Mouse (Mus musculus): ENCODE data around the gene Auts2.

Auts2 gene

DNA sequence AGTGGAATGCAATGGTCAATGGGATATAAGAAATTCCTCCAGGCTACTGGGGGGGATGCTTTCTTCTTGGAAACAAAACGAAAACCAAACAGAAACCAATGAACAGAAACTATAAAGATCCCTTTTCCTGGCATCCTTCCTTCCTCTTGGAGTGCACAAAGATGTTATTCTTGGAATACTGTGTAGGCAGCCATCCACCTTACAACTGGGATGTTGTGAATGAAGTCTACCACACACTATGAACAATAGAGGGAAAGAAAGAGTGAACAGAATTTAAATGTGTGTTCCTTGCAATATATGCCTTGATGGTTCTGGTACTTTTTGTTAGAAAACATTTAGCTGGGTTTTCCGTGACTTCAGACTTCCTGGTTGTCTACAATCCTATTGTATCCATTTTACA is 236.1 kb downstream of the Auts2 start:
- DNase-seq, result no peak

GRCm38 (mm10) chr5:132305354-132305934 is 237.7 kb downstream of the Auts2 start:
- DNase-seq, result peak; percentile 44

- no peak for DNase-seq
Observed at GRCm38 (mm10) chr5:132302778-132303177, 240.4 kb downstream of the Auts2 start.

- no peak for DNase-seq
Observed at GRCm38 (mm10) chr5:132300794-132301193, 242.3 kb downstream of the Auts2 start.

GRCm38 (mm10) chr5:132299716-132300115 is 243.4 kb downstream of the Auts2 start:
- peak; percentile 16 for DNase-seq

DNA sequence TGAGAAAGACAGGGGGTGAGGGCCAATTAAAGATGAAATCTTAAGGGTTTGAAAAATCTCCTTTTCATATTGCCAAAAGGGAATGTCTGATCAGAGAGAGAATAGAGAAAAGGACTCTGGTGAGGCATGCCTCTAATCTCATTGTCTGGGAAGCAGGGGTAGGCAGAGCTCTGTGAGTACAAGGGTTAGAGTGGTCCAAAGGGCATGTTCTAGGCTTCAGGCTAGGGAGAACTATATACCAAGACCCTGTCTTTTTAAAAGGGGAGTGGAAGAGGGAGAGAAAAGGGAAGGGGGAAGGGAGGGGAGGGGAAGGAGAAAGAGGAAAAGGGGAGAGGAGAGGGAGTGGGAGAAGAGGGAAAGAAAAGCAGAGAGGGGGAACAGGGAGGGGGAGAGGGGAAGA is 244.1 kb downstream of the Auts2 start:
- no peak for DNase-seq

GRCm38 (mm10) chr5:132297309-132297708 is 245.8 kb downstream of the Auts2 start:
- no peak for DNase-seq

GRCm38 (mm10) chr5:132294469-132294868 is 248.7 kb downstream of the Auts2 start:
- no peak for DNase-seq

- DNase-seq, result no peak
Observed at GRCm38 (mm10) chr5:132292932-132293331, 250.2 kb downstream of the Auts2 start.

DNA sequence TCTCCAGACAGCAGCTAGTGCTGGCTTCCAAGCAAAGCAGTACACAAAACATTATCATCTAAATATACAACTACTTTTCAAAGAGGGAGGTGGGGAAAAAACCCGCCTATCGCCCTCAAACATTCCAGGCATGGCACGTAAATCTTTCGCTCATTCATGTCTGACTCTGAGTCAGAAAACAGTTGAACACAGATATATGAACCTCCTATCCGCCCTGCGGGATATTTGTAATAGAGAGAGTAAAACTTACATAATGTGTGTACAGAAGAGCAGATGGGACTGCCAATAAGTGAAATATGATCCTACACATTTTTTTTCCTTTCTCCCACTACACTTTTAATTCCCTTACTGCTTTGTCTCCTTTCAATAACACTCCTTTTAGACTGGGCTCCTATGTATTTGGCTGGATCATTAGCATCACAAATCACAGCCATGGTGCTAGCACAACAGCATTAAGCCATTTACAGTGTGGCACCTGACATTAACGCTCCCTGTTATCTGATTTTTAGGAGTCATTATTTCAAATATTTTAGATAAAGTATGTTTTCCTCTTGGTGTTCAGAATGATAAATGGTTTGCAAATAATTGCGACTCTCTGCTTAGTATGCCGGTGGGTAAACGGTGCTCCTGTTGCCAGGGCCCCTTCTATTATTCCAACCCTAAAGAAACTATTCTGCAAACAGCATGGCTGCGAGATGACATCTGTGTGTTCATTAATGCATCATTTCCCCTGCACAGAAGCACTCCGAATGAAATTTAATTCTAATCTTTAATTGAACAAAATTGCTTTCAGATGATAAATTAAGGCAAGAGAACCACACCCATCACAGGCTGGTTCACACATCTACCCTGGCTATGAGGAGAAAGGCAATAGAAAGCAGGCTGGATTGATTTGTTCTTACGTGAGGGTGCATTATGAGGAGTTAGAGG is 252.3 kb downstream of the Auts2 start:
- no peak for DNase-seq

DNA sequence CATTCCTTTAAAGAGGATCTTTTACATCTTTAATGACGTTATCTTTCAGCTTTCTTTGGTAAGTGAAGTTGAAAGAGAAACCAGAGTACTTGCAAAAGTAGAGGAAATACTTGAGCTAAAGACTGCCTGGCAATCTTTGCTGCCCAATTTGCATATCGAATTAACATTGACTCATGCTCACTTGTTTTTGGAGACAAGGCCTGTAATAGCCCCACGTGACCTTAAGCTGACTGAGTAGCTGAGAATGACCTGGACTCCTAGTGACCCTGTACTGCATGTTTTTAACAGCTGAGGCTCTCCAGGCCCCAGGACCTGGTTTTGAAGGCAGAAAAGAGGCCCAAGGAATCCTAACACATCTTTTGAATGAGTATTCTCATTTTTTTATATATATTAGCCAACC is 259.4 kb downstream of the Auts2 start:
- no peak for DNase-seq

DNA sequence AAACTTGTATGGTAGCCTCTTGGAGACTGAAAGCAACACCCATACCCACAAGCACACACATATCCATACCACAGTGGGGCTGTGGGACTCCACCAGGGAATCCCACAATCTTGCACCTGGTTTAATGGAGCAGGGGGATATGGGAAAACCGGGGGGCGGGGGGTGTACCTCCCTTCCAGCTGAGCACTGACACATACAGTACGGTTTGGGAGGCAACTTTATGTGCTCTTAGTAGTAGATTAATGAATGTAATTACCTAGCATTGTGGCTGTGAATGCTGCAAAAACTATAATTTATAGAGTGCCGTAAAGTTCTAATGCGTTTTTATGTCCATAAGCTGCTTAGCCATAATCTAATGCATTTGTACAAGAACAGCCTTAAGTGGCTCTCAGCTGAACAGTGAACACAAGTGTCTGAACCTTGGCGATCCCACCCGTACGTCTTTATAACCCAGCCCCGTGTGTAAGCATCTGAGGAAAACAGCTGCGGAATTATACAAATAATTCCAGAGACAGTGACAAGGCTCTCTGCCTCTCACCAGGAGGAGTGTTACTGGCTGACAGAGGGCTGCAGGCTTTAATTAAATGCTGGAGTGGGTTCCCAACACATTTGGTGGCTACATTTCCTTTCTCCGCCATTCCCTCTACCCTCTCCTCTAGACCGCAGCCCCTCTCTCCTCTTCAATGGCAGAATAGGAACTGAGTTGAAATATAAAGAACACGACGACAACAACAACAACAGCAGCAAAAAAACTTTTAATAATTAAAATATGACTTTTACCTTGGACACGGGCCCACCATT is 268.8 kb downstream of the Auts2 start:
- DNase-seq, result no peak

GRCm38 (mm10) chr5:132272132-132272531 is 271.0 kb downstream of the Auts2 start:
- no peak for DNase-seq

- DNase-seq, result no peak
Observed at GRCm38 (mm10) chr5:132270896-132271295, 272.2 kb downstream of the Auts2 start.

DNA sequence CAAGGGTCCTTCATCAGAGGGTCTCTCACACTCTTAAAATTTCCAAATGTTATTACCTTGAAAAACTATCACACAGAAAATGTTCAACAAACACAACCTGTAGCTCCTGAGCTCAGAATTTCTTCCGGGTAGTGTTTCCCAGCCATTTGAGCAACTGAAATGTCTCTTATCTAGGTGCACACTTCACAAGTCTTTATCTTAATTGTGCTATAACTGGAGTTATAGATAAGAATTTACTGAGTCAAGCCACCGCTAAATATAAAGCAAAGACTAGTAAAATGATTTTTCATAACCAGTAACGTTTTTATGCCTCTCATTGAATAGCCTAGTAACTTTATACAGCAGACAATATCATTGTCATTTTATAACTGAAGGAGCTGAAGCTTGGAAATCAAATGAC is 273.1 kb downstream of the Auts2 start:
- no peak for DNase-seq

GRCm38 (mm10) chr5:132268351-132268967 is 274.7 kb downstream of the Auts2 start:
- DNase-seq, result no peak

- DNase-seq, result no peak
Observed at GRCm38 (mm10) chr5:132265015-132265414, 278.1 kb downstream of the Auts2 start.

GRCm38 (mm10) chr5:132261750-132262149 is 281.4 kb downstream of the Auts2 start:
- DNase-seq, result no peak

DNA sequence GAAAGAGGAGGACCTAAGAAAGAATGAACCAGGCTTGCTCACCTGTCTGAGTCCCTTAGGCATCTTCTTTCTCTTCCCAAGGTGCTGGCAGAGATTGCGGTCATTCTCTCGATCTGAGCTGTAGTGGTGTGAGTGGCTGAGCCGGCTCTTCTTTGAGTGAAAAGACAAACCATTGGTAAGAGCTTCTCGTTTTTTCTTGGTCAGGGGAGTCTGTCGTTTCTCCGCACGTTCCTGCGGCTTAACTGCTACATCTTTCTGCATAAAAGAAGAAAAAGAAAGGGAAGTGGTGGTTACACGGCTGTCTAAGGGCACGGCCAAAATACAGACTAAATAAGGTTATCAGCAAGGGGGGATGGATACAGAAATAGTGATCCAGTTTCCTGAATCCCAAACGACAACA is 284.3 kb downstream of the Auts2 start:
- no peak for DNase-seq

DNA sequence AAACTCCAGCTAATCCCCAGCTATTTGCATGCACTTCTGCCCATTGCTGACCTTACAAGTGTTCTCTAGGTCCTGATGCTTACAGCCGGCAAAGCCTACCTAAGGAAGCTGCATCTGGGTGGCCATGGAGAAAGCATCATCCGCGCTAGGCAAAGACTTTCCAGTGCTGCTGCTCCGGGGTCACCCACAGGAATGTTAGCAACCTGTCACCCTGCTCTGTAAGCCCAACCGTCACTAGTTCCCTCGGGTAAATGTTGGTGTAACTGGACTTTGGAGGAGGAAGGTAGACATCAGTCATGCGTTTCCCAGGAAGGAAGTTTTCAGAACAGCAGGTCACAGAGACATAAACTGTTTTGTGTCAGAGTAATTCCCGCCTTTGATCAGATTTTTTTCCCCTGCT is 287.6 kb downstream of the Auts2 start:
- no peak for DNase-seq

DNA sequence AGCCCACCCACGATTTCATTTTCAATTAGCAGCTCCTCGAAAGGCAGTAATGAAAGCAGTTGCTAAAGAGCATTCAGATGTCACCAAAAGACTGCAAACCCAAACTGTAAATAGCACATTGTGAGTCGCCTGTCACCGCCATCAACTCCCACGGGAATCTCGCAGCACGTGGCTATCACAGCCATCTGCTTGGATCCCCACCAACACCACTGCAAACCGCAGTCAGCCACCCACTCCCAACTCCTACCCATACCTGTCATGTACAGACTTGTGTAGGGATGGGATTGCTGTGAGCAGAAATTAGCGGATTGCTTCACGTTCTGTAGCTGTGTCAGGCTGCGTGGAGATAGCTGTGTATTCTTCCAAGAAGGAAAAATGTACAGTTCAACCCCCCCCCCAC is 293.6 kb downstream of the Auts2 start:
- peak; percentile 79 for DNase-seq

DNA sequence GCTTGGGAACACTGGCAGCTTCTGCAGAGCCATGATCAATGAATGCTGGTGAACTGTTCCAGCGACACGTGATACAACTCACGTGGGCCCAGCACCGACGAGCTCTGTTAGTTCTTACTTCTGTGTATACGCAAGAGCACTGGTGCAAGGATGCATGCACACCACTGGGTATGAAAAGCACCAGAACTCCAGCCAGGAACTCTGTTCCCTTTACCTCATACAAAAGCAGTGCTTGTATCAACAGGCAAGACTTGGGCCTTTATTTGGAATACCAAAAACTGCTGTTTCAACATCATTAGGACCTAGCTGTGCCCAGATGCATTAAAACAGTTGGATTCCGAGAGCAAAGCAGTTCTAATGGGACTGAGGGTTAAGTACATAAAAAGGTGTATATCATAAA is 295.1 kb downstream of the Auts2 start:
- DNase-seq, result no peak

- no peak for DNase-seq
Observed at GRCm38 (mm10) chr5:132235460-132235859, 307.7 kb downstream of the Auts2 start.
